Mouse (Mus musculus) ES-Bruce4 (cell line): Measurements from ENCODE around the gene Polr2h.

Experiments used
- CTCF ChIP-seq: IDR thresholded peaks from one replicate; pipeline ENCODE4 v1.8.1; 2011; ENCODE audit warnings: low read depth, low read length
- EP300 ChIP-seq: IDR thresholded peaks from 2 replicates; pipeline ENCODE4 v1.6.1; 2011; ENCODE audit warnings: low read depth, low read length; ENCODE audit not compliant: insufficient read depth

DNA sequence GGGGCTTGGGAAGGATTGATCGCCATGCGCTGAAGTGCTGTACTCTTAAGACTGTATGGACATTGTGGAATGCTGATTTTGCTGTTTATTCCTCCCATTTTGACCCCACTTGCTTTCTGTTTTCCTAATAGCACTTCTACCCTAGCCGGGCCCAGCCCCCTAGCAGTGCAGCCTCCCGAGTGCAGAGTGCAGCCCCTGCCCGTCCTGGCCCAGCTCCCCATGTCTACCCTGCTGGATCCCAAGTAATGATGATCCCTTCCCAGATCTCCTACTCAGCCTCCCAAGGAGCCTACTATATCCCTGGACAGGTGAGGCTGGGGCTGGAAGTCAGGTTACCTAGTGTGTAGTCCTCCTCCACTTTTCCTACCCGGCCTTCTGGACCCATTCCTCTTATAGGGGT, 42.3 kb upstream of the Polr2h start:
- no peak for TF ChIP-seq EP300
- no peak for TF ChIP-seq CTCF
